ENCODE assay signal across 9 mouse cellular contexts in genomic region chr4:136732536-136733121, GRCm38 (mm10).
DNase-seq lines count a peak whose midpoint lies in the region; ATAC-seq and TF ChIP-seq lines count a peak whose summit lies in the region.
"Had no signal": no experiment of that assay in that cellular context is flagged by ENCODE, and none has a peak within 500 bp of the region (broad histone marks: within the 10 kb centered on the region; RNA-seq: fewer than 3 reads in every experiment).

No protein-coding gene starts in this region.

- no peak overlapping the region for H3K9ac ChIP-seq in stomach, postnatal 0 days (ENCODE audit: low read length)

- 0 out of 2 replicates have a peak, but pooled peaks have one; percentile 9 for ATAC-seq in stomach, postnatal 0 days (ENCODE audit: low FRiP score, low TSS enrichment)
- ATAC-seq in cerebellum, adult (ENCODE audit: insufficient number of reproducible peaks, low FRiP score, low TSS enrichment): no peak

- H3K27ac ChIP-seq in stomach, postnatal 0 days (replicated peaks): peak overlapping the region; percentile 13; the same call in 1 of the 2 replicates

- H3K4me2 ChIP-seq in stomach, postnatal 0 days (replicated peaks; ENCODE audit: low read depth): no peak overlapping the region

- TF ChIP-seq EP300 in stomach, postnatal 0 days (optimal IDR thresholded peaks at IDR 0.05): no peak

- no peaks in the 10 kb centered on the region for H3K27me3 ChIP-seq in stomach, postnatal 0 days (ENCODE audit: control insufficient read depth, insufficient read depth, low read length)

- TF ChIP-seq CTCF in stomach, postnatal 0 days (IDR thresholded peaks at IDR 0.05; ENCODE audit: low read depth): no peak

- H3K36me3 ChIP-seq in stomach, postnatal 0 days (ENCODE audit: control insufficient read depth, insufficient read depth, low read length): no peaks in the 10 kb centered on the region

- DNase-seq in embryo, embryonic 9.5 days (ENCODE audit: extremely low spot score): peak; percentile 44
- no peak for DNase-seq in embryo, embryonic 11 days
- DNase-seq in urinary bladder, postnatal 14 days (ENCODE audit: low spot score): peak; percentile 32
- DNase-seq in urinary bladder, postnatal 25 days (ENCODE audit: low spot score): no peak
- peak; percentile 71 for DNase-seq in kidney, postnatal 10 days
- DNase-seq in stomach, postnatal 0 days (ENCODE audit: low spot score): peak; percentile 44
- no peak for DNase-seq in retina, embryonic 14.5 days (ENCODE audit: low spot score)
- DNase-seq: gastrocnemius, postnatal 14 days had no signal

- WGBS in stomach, postnatal 0 days: 37% methylated on average over 7 of the region's 7 CpGs

- peaks cover 8% of the 10 kb centered on the region; the same call in 1 of the 2 replicates for H3K4me1 ChIP-seq in stomach, postnatal 0 days (replicated peaks; ENCODE audit: control insufficient read depth, insufficient read depth)

- H3K9me3 ChIP-seq in stomach, postnatal 0 days (ENCODE audit: control insufficient read depth, low read length): no peaks in the 10 kb centered on the region

- no peak overlapping the region for H3K4me3 ChIP-seq in stomach, postnatal 0 days (ENCODE audit: low read depth, low read length)

Comparison
In these comparisons a context has a peak if more than half of its experiments do, and no peak if none do; other contexts are left out.
1. DNase-seq: peak in embryo, embryonic 9.5 days (single experiment), urinary bladder, postnatal 14 days (single experiment), kidney, postnatal 10 days (single experiment) and stomach, postnatal 0 days (single experiment); none in embryo, embryonic 11 days (single experiment), urinary bladder, postnatal 25 days (single experiment) and retina, embryonic 14.5 days (single experiment).